Mouse (Mus musculus): ENCODE data around the gene H2-Aa.

H2-Aa gene

DNA sequence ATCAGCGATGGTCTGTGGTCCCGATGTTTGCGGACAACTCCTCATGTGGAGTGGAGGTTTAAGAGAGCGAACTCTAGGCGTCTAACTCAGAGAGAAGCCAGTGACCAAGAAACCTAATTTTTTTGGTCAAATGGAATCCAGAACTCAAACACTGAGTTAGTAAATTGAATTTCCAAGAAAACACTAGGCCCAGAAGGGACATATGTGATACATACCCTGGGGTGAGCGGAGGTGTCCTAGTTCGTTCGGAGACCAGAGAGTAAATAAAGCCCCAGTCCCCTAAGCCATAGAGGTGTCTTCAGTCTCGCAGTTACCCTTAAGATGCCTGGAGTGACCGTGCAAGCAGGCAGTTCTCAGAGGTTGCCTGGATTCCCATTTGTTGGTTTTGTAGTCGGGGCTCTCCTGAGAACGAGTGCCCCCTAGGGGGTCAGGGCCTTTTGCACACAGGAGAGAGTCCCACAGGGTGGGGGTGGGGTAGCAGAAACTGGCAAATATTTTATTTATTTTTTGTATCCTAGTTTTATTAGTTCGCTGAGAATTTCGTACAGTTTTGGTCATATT lies 23.7 kb downstream of the H2-Aa start:
- no peak for DNase-seq (ENCODE audit: low spot score in 2 of 2)

DNA sequence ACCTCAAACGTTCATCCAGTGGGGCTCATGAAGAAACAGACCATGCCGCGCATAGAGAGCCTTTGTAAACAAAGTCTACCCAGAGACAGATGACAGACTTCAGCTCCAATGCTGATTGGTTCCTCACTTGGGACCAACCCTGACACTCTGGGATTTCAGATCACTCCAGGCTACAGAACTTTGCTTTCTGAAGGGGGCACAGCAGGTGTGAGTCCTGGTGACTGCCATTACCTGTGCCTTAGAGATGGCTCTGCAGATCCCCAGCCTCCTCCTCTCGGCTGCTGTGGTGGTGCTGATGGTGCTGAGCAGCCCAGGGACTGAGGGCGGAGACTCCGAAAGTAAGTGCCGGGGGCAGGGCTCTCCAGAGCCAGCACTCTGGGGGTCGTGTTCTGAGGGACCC lies 24.6 kb downstream of the H2-Aa start:
- peak; percentile 29 to 36 for DNase-seq (ENCODE audit: low spot score in 2 of 2)

DNA sequence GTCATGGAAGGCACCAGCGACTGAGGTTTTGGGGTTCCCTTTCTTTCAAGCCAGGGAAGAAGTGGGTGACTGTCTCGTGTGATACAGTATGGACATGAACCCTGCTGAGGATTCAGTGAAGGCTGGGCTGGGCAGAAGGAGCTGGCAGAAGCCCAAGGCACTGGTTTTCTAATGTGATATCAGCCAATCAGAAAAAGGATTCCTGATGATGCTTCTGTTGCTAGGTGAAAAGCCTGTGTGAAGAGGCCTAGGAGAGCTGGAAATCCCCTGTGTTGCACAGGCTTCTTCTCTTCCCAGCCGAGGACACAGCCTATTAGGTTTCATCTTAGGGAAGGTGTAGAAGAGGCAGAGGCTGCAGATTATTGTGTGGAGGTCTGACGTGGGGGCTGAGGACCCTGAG lies 26.1 kb downstream of the H2-Aa start:
- peak; percentile 24 to 52 for DNase-seq (ENCODE audit: low spot score in 2 of 2)

DNA sequence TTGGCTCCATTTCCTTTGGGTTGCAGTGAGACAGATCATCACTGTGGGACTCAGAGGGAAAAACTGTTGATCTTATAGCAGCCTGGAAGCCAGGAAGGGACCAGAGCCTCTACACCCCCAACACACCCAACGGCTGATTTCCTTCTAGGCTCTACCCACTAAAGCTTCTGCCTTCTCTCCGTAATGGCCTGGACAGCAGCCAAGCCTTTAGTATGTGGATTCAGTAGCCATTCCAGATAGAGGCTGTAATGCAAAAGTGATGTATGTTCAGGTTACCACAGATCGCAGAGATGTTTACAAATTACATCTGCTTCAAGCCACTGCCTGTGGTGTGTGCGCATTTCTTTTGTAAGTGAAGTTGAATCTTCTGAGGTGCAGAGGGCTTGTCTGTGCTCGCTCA lies 27.1 kb downstream of the H2-Aa start:
- no peak for DNase-seq (ENCODE audit: low spot score in 2 of 2)

DNA sequence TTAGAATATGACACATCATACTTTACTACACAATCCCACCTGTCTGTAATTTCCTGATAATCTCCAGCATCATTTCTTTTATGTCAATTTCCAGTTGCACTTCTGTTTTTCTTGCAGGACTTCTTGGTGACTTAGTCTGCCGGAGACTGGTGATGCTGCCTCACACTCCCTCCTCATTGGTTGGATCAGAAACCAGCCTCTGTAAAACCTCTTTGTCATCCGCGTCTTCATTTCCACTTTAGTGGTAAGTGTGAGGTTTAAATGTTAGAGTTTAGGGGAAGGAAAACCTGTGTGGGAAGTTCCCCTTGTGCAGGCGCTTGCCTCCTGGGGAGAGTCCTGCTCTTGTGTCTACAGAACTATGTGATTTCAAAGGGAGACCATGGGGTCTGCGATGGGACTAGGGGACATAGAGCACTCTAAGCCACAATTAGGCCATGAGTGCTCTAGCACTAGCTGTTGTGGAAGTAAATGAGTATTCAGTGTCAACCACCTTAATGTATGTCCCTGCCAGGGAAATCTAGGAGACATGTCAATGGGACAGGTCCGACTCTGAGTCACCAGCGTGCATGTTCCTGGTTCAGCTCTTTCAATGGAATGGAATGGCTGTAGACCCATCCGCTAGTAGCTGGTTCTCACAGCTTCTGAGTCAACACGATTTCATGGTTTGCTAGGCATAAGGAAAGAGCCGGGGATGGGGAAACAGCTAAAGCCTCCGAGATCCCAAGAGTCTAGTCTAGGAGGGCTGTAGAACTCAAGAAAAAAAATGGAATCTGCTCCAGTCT lies 29.8 kb downstream of the H2-Aa start, which contains the start of gene H2-Ab1:
Gene H2-Ab1 (plus strand): TSS at position 96 of the 782 bp plus-strand sequence.
- DNase-seq (ENCODE audit: low spot score in 2 of 2) = peak; percentile 52 to 75

DNA sequence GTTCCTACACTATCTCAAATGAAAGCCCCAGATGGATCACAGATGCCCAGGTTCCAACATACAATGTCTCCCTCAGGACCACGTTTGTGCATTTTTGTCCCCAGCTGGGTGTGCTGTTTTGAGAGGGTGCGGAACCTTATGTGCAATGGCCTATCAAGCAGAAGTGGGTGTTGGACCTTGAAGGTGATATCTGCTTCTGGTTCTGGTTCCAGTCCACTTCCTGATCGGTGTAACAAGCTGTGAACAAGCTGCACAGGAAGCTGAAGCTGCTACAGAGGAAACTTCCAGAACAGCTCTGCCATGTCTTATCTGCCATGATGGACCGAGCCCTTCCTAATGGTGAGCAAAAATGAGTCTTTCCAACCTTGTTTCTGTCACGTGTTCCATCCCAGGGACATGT lies 31.1 kb downstream of the H2-Aa start:
- DNase-seq (ENCODE audit: low spot score in 2 of 2) = no peak

DNA sequence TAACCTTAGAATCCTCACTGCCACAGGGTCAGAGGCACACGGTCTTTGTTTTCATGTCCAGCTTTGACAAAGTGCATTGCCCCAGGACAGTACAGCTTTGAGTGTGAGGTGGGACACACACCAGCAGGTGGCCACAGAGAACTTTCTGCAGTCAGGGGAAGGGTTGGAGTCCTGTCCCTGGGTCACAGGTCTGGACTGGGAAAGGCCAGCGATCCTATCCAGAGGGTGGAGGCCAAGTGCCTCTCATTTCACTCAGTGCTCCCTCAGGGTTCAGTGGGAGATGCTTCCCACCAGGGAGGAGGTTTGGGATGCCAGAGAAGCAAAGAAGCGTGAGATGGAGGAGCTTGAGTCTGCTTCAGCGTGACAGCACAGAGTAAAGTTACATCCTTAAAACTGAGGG lies 36.0 kb downstream of the H2-Aa start:
- no peak for DNase-seq (ENCODE audit: low spot score in 2 of 2)

DNA sequence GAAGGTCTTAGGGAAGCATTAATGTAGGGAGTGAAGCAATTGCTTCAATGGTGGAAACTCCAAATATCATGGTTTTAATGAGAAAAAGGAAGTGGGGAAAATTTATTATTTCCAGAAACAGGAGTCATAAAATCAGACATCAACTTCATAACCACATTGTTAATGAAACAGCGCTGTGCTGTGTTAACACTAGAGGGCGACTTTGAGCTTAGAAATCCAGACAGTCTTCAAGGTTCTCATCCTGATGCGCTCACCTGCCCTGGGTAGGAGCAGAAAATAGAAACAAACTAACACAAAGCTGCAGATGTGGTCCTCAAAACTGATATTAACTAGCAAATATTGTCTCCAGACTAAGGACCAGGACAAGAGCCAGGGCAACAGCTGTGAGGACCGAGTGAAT lies 37.7 kb downstream of the H2-Aa start:
- no peak for DNase-seq (ENCODE audit: low spot score in 2 of 2)

DNA sequence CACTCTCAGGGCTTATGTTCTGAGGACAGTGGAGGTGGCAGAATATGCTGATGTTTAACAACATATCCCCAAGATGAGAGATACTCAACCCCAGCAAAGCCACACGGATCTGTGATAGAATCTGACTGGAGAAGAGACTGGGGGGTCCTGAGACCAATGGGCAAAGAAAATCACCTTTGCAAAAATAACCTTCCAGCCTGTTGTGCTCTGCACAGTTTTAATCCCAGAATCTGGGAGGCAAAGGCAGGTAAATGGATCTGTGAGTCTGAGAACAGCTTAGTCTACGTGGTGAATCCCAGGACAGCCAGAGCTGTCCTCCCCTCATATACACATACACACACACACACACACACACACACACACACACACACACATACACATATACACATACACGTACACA lies 38.3 kb downstream of the H2-Aa start:
- DNase-seq (ENCODE audit: low spot score in 2 of 2) = no peak

DNA sequence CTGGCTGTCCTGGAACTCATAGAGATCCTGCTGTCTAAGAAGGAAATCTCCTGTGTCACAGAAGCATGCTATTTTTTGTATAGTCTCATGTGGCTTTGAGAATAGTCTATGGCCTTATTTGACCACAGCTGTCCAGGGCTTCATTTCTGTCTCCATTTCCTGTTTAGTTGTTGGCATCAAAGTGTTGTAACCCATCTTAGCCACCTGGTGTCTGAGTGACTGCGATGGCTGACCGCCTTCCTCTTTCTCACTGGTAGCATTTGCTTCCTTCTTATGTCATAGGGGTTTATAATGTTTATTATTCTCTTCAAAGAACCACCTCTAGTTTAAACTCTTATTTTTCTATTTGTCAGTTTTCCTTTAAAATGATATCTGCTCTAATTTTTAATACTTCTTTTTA lies 38.9 kb downstream of the H2-Aa start:
- no peak for DNase-seq (ENCODE audit: low spot score in 2 of 2)

DNA sequence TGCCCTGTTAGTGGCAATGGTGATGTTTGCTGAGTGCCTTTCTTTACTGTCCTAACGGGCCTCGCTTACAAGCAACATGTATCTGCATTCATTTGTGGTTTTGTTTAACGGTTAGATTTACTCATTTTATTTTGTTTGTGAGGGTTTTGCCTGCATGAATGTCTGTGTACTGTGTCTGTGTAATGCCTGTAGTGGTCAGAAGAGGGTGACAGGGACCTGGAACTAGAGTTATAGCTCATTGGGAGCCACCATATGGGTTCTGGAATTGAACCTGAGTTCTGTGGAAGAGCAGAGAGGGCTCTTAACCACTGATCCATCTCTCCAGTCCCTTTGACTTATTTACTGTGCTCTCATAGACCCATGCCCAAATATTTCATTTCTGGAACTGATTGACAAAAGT lies 40.6 kb downstream of the H2-Aa start:
- DNase-seq (ENCODE audit: low spot score in 2 of 2) = no peak

DNA sequence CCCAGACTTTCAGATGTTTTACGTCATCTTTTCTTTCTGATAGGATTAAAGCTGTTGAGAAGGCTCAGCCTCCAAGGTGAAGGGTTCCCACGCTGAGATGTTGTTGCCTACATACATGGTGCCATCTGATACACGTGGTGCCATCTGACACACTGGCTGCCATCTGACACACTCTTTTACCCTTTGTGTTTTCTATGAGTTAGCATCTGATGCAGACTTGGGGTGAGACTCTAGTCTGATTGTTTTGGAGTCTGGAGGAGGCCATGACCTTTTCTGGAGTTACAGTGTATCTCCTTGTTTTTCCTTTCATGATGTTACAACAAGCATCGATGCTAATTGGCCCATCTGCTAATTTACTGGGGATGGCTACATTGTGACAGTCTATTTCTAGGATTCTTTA lies 43.0 kb downstream of the H2-Aa start:
- DNase-seq (ENCODE audit: low spot score in 2 of 2) = no peak

DNA sequence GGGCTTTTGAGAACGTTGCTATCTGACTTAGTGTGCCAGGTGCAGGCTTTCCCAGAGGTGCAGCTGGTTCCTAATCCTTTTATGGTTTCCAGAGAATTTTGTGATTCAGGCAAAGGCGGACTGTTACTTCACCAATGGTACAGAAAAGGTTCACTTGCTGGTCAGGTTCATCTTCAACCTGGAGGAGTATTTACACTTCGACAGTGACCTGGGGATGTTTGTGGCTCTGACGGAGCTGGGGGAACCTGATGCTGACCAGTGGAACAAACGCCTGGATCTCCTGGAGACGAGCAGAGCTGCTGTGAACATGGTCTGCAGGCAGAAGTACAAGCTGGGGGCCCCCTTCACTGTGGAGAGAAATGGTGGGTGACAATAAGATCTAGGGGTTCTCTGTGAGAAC lies 46.7 kb downstream of the H2-Aa start:
- DNase-seq (ENCODE audit: low spot score in 2 of 2) = no peak

DNA sequence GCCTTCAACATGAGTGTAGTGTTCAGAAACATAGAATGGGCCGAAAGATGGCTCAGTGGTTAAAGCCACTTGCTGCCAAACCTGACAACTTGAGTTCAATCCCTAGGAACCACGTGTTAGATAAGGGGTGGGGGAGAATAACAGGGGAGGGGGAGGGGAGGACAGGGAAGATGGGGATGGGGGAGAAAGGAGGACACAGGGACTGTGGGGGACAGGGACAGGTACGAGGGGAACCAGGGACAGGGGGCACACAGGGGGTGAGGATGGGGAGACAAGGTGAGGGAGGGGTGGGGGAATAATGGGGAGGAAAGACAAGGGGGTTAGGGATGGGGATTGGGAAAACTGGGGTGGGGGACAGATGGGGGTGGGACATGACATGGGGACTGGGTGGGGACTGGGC lies 47.3 kb downstream of the H2-Aa start:
- DNase-seq (ENCODE audit: low spot score in 2 of 2) = no peak

DNA sequence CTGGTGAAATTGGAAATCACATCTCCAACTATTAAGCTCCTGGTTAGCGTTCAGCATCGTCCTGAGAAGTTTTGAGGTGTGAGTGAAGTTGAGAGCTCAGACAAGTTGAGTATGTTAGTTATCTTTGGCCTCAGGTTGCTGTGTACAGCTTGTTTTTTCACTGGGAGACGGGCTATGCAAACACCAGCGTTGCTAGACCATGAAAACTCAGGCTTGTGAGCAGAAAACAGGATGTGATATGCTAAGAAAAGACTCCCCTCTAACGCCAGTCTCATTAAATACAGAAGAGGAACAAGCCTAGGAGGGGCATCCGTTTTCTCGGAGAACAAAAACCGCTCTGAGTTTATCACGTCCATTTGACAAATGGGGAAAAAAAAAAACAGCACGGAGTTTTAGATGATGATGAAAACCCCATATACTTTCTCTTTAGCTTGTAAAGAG lies 48.0 kb downstream of the H2-Aa start:
- no peak for DNase-seq (ENCODE audit: low spot score in 2 of 2)

DNA sequence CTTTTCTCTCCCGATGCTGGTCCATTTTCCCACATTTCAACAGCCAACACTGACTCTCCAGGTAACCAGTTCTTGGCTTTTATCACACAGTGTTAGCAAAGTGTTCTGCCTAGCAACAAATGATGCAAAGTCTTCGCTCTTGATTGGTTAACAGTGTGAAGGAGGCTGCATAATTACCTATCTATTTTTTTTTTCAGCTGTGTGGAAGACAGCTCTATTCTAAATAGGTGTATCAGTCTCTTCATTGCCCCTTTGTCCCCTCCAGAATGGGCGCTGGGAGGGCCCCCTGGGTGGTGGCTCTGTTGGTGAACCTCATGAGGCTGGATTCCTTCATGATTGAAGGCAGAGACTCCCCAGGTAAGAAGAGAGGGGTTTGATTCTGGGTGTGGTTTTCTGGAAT lies 48.9 kb downstream of the H2-Aa start, which contains the start of gene H2-Ob:
Gene H2-Ob (plus strand): TSS at position 198 of the 400 bp plus-strand sequence.
- peak in 1 of 2 experiments; percentile 22 for DNase-seq (ENCODE audit: low spot score in 2 of 2)

DNA sequence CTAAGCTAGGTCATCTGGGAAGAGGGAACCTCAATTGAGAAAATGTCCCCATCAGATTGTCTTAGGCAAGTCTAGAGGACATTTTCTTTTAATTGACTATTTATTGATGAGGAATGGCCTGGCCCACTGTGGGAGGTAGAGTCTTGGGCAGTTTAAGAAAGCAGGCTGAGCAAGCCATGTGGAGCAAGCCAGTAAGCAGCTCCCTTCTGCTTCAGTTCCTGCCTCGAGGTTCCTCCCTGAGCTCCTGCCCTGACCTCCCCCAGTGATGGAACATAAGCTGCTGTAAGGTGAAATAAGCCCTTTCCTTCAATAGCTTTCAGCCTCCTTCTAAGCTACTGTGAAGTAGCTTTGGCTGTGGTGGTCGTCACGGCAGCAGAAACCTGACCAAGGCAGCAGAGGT lies 49.9 kb downstream of the H2-Aa start:
- DNase-seq (ENCODE audit: low spot score in 2 of 2) = no peak

DNA sequence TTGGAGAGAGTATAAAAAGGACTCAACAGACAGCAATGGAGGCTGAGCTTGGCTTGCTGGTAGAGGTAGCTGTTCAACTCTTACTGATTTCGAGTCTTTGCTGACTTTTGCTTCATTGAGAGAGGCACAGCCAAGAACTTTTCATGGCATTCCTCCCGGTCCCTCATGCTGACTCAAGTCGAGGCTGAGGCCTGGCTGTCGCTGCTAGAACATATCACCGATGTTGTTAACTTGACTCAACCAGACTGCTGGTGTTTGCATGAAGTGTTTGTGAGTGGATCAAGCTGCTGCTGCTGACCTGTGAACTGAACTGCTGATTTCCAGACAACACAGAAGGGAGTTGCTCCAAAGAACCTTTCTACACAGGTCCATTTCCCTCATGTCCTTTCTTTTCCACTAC lies 50.9 kb downstream of the H2-Aa start:
- DNase-seq (ENCODE audit: low spot score in 2 of 2) = no peak

DNA sequence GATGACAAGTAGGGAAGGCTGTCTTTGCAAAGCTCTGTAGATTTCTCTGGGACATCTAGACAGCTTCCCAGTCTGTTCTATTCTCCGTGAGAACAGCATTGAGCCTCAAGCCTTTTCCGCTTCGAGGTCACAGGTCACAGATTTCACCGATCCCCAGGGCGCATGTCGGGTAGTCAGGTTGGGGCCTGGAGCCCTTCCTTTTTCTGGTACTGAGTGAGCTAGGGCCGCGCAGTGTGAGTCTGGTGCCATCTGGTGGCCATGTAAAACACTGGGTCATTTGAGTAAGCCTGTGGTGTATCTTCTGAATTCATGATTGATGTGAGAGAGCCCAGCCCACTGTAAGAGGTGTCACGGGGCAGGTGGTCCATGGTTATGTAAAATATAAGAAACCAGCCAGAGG lies 52.7 kb downstream of the H2-Aa start:
- DNase-seq (ENCODE audit: low spot score in 2 of 2) = peak; percentile 21 to 26
